Mouse (Mus musculus) hindbrain, embryonic 14.5 days (tissue): ENCODE measurements around the gene Col4a4. TPM values are rescaled to one million over a fixed set of nuclear protein-coding genes. Genes with fewer than 3 reads are reported as not detected.

Experiments
- ATAC-seq: fragments of 200-750 bp; cut with Nextera tagmentation; 2 replicates; pipeline ENCODE4 v1.8.0; 2017; ENCODE audit warnings: moderate number of reproducible peaks, mild to moderate bottlenecking, moderate TSS enrichment, moderate library complexity; ENCODE audit not compliant: low FRiP score
- DNase-seq: peaks from one replicate; pipeline ENCODE4 v3.0.0-alpha.2; 2015; ENCODE audit warnings: low spot score
- H3K27ac ChIP-seq: fragments of 300-500 bp; sonication (generic); 2 replicates; pipeline ENCODE4 v1.5.1; 2014; ENCODE audit warnings: mild to moderate bottlenecking, moderate library complexity
- H3K27me3 ChIP-seq: fragments of 300-500 bp; sonication (generic); 2 replicates; pipeline ENCODE4 v1.6.1; 2014; ENCODE audit warnings: mild to moderate bottlenecking, low read length, mixed read lengths; ENCODE audit not compliant: control insufficient read depth, insufficient read depth
- H3K36me3 ChIP-seq: fragments of 300-500 bp; sonication (generic); replicated peaks from 2 replicates; pipeline ENCODE4 v1.6.1; 2014; ENCODE audit not compliant: control insufficient read depth, insufficient read depth
- H3K4me1 ChIP-seq: fragments of 300-500 bp; sonication (generic); replicated peaks from 2 replicates; pipeline ENCODE4 v1.6.1; 2014; ENCODE audit warnings: antibody characterized with exemption, low read length, mixed read lengths; ENCODE audit not compliant: control insufficient read depth, insufficient read depth
- H3K4me2 ChIP-seq: fragments of 300-500 bp; sonication (generic); replicated peaks from 2 replicates; pipeline ENCODE4 v1.6.1; 2014; ENCODE audit warnings: mild to moderate bottlenecking, moderate library complexity
- H3K4me3 ChIP-seq: fragments of 300-500 bp; sonication (generic); replicated peaks from 2 replicates; pipeline ENCODE4 v1.5.1; 2014; ENCODE audit warnings: mild to moderate bottlenecking, low read length
- H3K9ac ChIP-seq: fragments of 300-500 bp; sonication (generic); 2 replicates; pipeline ENCODE4 v1.6.1; 2014
- H3K9me3 ChIP-seq: fragments of 300-500 bp; sonication (generic); 2 replicates; pipeline ENCODE4 v1.6.1; 2016; ENCODE audit warnings: low read length; ENCODE audit not compliant: control insufficient read depth
- WGBS: fragments of 180-500 bp; shearing (Covaris S2); extraction: QIAGEN DNeasy Blood & Tissue Kit; methylation state at CpG from one replicate; pipeline ENCODE4 v1.1.7; 2014; 5-methylcytosine and 5-hydroxymethylcytosine counted together
- polyA plus RNA-seq: library from polyadenylated mRNA; unstranded; fragments of >200 nt; fragmentation: Nextera tagmentation; extraction: Ambion mirVana; gene quantifications from 2 replicates; pipeline ENCODE4 v1.2.1, GENCODE M21; 2014

Col4a4 gene
- polyA plus RNA-seq, 1 experiment from 2014 or later, result 0.25 TPM

DNA sequence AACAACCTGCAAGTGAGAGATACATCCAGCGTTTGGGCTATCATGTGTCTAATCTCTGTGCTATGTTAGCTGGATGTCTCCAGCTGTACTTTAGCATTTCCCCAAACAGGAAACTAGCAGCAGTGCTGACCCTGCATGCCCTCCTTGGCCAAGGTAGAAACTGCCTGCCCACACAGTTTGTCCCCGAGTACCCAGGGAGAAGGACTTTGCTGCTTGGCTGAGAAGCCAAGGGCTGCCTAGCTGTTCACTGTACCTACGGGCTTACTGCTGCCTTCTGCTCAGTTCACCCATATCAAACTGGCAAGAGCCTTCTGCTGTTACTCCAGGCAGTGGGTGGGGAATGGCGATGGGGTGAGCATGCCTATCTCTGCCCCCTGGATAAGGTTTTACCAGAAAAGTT lies 3.6 kb upstream of the Col4a4 start:
- Histone ChIP-seq H3K4me3 (no peak overlapping the region), H3K9ac (no peak overlapping the region), H3K4me2 (no peak overlapping the region), H3K27me3 (peaks cover 22% of the 10 kb centered on the region), H3K36me3 (no peaks in the 10 kb centered on the region), H3K27ac (no peak overlapping the region), H3K4me1 (peaks cover 8% of the 10 kb centered on the region; the same call in 1 of the 2 replicates), H3K9me3 (no peaks in the 10 kb centered on the region)
- DNase-seq, result no peak
- 82% methylated on average over 4 of the region's 4 CpGs for WGBS
- no peak for ATAC-seq

- 76% methylated on average over 7 of the region's 7 CpGs for WGBS
- Histone ChIP-seq H3K4me2 (no peak overlapping the region), H3K9ac (no peak overlapping the region), H3K4me3 (no peak overlapping the region), H3K4me1 (peaks cover 8% of the 10 kb centered on the region; the same call in 1 of the 2 replicates), H3K9me3 (no peaks in the 10 kb centered on the region), H3K36me3 (no peaks in the 10 kb centered on the region), H3K27ac (no peak overlapping the region), H3K27me3 (peaks cover 22% of the 10 kb centered on the region)
- DNase-seq (no peak), ATAC-seq (no peak)
Measured at GRCm38 (mm10) chr1:82585981-82586380, 668 bp downstream of the Col4a4 start.

GRCm38 (mm10) chr1:82578320-82578719 lies 8.3 kb downstream of the Col4a4 start:
- Histone ChIP-seq H3K4me3 (no peak overlapping the region), H3K36me3 (no peaks in the 10 kb centered on the region), H3K9ac (no peak overlapping the region), H3K4me1 (no peaks in the 10 kb centered on the region), H3K27me3 (no peaks in the 10 kb centered on the region), H3K9me3 (no peaks in the 10 kb centered on the region), H3K27ac (no peak overlapping the region), H3K4me2 (no peak overlapping the region)
- DNase-seq (no peak), ATAC-seq (no peak)
- WGBS, result 75% methylated on average over 4 of the region's 4 CpGs

DNA sequence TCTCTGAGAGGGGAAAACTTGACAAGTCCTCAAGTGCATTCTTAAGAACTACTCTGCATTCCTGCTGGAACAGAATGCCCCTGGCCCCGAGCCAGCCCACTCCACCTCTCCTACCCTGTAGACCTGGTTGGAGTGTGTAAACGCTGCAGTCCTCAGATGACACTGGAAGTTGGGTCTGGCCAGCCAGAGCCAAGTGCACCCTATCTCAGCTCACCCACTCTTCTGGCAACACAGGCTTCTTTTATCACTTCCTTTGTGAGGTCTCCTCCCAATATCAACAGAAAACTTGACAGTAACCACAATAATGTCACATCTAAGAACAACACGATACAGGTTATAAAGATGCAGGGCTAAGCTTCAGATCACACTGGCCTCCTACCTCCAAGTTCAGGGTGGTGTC lies 8.7 kb downstream of the Col4a4 start:
- Histone ChIP-seq H3K4me1 (no peaks in the 10 kb centered on the region), H3K4me2 (no peak overlapping the region), H3K4me3 (no peak overlapping the region), H3K27ac (no peak overlapping the region), H3K9me3 (no peaks in the 10 kb centered on the region), H3K36me3 (no peaks in the 10 kb centered on the region), H3K27me3 (no peaks in the 10 kb centered on the region), H3K9ac (no peak overlapping the region)
- DNase-seq (no peak), ATAC-seq (no peak)
- WGBS, result 75% methylated on average over 3 of the region's 3 CpGs

DNA sequence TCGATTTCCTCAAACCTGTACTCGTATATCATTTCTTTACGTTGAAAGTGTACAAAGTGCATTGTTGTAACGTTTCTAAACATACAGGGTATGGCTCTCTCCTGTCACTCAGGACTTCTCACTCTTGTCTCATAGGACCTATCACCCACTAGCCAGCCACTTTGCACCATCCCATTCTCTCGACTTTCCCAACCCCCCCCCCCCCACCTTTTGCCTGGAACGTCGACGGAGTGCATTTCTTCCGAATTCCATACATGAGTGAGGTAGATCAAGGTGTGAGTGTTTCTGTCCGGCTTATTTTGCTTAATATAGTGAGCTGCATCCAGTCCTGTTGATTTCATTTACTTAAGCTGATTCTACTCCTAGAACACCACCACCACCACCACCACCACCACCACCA lies 9.3 kb downstream of the Col4a4 start:
- no peak overlapping the region for H3K4me3 ChIP-seq
- H3K27me3 ChIP-seq, result no peaks in the 10 kb centered on the region
- H3K27ac ChIP-seq, result no peak overlapping the region
- WGBS, result 92% methylated on average over 10 of the region's 10 CpGs
- no peak for ATAC-seq
- no peaks in the 10 kb centered on the region for H3K4me1 ChIP-seq
- no peaks in the 10 kb centered on the region for H3K9me3 ChIP-seq
- no peak overlapping the region for H3K4me2 ChIP-seq
- no peak for DNase-seq
- H3K36me3 ChIP-seq, result no peaks in the 10 kb centered on the region
- no peak overlapping the region for H3K9ac ChIP-seq

DNA sequence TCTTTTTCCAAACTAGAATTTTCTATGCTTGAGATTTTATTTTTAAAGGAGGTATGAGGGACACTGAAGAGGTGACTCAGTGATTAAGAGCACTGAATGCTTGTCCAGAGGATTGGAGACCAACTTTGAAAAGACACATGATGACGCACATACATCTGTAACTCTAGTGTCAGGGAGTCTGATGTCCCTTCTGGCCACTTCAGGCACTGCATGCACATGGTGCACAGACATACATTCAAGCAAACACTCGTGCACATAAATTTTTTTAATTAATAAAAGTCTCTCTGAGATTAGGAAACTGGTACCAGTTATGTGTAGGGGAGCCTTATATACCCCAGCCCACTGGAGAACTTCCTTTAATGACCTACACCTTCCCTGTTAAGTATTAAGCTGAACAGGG lies 10.5 kb downstream of the Col4a4 start:
- no peak overlapping the region for H3K9ac ChIP-seq
- H3K27me3 ChIP-seq, result no peaks in the 10 kb centered on the region
- no peak for ATAC-seq
- WGBS, result 82% methylated on average over 2 of the region's 2 CpGs
- H3K27ac ChIP-seq, result no peak overlapping the region
- H3K4me1 ChIP-seq, result no peaks in the 10 kb centered on the region
- H3K4me3 ChIP-seq, result no peak overlapping the region
- no peak overlapping the region for H3K4me2 ChIP-seq
- no peak for DNase-seq
- H3K9me3 ChIP-seq, result no peaks in the 10 kb centered on the region
- no peaks in the 10 kb centered on the region for H3K36me3 ChIP-seq

GRCm38 (mm10) chr1:82575681-82576080 lies 11.0 kb downstream of the Col4a4 start:
- Histone ChIP-seq H3K4me3 (no peak overlapping the region), H3K4me1 (no peaks in the 10 kb centered on the region), H3K27me3 (no peaks in the 10 kb centered on the region), H3K9ac (no peak overlapping the region), H3K9me3 (no peaks in the 10 kb centered on the region), H3K4me2 (no peak overlapping the region), H3K36me3 (no peaks in the 10 kb centered on the region), H3K27ac (no peak overlapping the region)
- 92% methylated on average over 3 of the region's 3 CpGs for WGBS
- DNase-seq (no peak), ATAC-seq (no peak)

DNA sequence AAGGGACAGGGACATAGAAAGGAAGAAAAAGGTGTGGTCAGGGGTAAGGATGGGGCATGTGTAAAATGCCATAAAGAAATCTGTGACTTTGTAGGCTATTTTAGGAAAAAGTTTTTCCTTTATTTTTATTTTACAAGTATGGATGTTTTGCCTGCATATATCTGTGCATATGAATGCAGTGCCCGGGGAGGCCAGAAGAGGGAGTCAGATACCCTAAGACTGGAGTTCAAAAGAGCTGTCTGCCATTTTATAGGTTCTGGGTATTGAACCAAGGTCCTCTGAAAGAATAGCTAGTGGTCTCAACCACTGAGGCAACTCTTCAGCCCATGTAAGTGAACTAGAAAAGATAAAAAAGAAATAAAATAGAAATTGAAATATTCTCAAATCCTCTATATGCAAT lies 14.9 kb downstream of the Col4a4 start:
- Histone ChIP-seq H3K27me3 (no peaks in the 10 kb centered on the region), H3K4me1 (no peaks in the 10 kb centered on the region), H3K9me3 (no peaks in the 10 kb centered on the region), H3K4me3 (no peak overlapping the region), H3K36me3 (no peaks in the 10 kb centered on the region), H3K4me2 (no peak overlapping the region), H3K9ac (no peak overlapping the region), H3K27ac (no peak overlapping the region)
- whole genome bisulfite sequencing, result 83% methylated on average over 1 of the region's 1 CpGs
- DNase-seq, result no peak
- ATAC-seq, result no peak

GRCm38 (mm10) chr1:82569405-82569804 lies 17.2 kb downstream of the Col4a4 start:
- no peaks in the 10 kb centered on the region for H3K27me3 ChIP-seq
- no peak overlapping the region for H3K4me2 ChIP-seq
- no peaks in the 10 kb centered on the region for H3K36me3 ChIP-seq
- H3K9me3 ChIP-seq, result no peaks in the 10 kb centered on the region
- H3K9ac ChIP-seq, result no peak overlapping the region
- ATAC-seq (no peak), DNase-seq (no peak)
- no peak overlapping the region for H3K4me3 ChIP-seq
- WGBS, result 95% methylated on average over 4 of the region's 4 CpGs
- no peak overlapping the region for H3K27ac ChIP-seq
- H3K4me1 ChIP-seq, result no peaks in the 10 kb centered on the region

DNA sequence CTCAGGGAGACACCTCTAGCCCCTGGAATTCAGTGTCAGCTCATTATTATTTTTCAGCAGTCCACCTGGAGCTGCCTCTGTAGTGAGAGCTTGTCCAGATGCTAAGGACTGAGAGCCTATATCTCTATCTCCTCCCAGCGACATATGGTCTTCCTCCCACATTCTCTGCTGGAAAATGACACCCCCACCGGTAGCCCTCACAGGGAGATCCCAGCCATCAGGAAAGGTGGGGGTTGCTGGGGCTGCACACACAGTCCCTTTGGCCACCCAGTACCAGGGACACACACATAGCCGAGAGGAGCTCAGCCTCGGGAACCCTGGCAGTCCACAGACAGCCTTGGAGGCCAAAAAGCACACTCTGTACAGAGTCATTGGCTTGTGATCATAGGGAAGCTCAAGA lies 26.4 kb downstream of the Col4a4 start:
- Histone ChIP-seq H3K4me3 (no peak overlapping the region), H3K4me1 (no peaks in the 10 kb centered on the region), H3K9me3 (no peaks in the 10 kb centered on the region), H3K27ac (no peak overlapping the region), H3K27me3 (no peaks in the 10 kb centered on the region), H3K36me3 (no peaks in the 10 kb centered on the region), H3K4me2 (no peak overlapping the region), H3K9ac (no peak overlapping the region)
- WGBS, result 87% methylated on average over 4 of the region's 4 CpGs
- DNase-seq (no peak), ATAC-seq (no peak)
